Mouse (Mus musculus) splenic B cell, adult 2 months (primary cell): ENCODE data around the gene Ice1.
A peak's percentile ranks its signal among the peaks of the same experiment; 100 is the strongest.

ENCODE experiments used
- DNase-seq: peaks from one replicate; pipeline ENCODE4 v3.0.0-alpha.2; 2011; ENCODE audit warnings: low read depth, low spot score
- H3K27me3 ChIP-seq: 2 replicates; pipeline ENCODE4 v1.6.1; 2012; ENCODE audit warnings: mild to moderate bottlenecking, low read length, moderate library complexity, mixed read lengths; ENCODE audit not compliant: control insufficient read depth, poor library complexity, insufficient read depth, severe bottlenecking
- H3K36me3 ChIP-seq: 2 replicates; pipeline ENCODE4 v1.6.1; 2012; ENCODE audit warnings: mild to moderate bottlenecking, low read length, moderate library complexity, mixed read lengths; ENCODE audit not compliant: control insufficient read depth, poor library complexity, insufficient read depth, severe bottlenecking

Gene Ice1

GRCm38 (mm10) chr13:70653457-70653856 is 16.0 kb upstream of the Ice1 start:
- Histone ChIP-seq H3K36me3 (no peaks in the 10 kb centered on the region), H3K27me3 (no peaks in the 10 kb centered on the region)
- no peak for DNase-seq

- Histone ChIP-seq H3K27me3 (no peaks in the 10 kb centered on the region), H3K36me3 (no peaks in the 10 kb centered on the region)
- no peak for DNase-seq
These were observed 12.6 kb upstream of the Ice1 start for GRCm38 (mm10) chr13:70650011-70650436.

- no peaks in the 10 kb centered on the region for H3K36me3 ChIP-seq
- DNase-seq = no peak
- no peaks in the 10 kb centered on the region for H3K27me3 ChIP-seq
These were observed 8.6 kb upstream of the Ice1 start for GRCm38 (mm10) chr13:70645968-70646505.

- no peaks in the 10 kb centered on the region for H3K27me3 ChIP-seq
- no peak for DNase-seq
- no peaks in the 10 kb centered on the region for H3K36me3 ChIP-seq
These were observed 6.6 kb upstream of the Ice1 start for GRCm38 (mm10) chr13:70644083-70644462.

GRCm38 (mm10) chr13:70643408-70644082 is 6.1 kb upstream of the Ice1 start:
- H3K27me3 ChIP-seq = no peaks in the 10 kb centered on the region
- no peaks in the 10 kb centered on the region for H3K36me3 ChIP-seq
- DNase-seq = peak; percentile 76

GRCm38 (mm10) chr13:70641941-70642340 is 4.5 kb upstream of the Ice1 start:
- DNase-seq = no peak
- Histone ChIP-seq H3K36me3 (no peaks in the 10 kb centered on the region), H3K27me3 (no peaks in the 10 kb centered on the region)

GRCm38 (mm10) chr13:70641381-70641780 is 3.9 kb upstream of the Ice1 start:
- DNase-seq = no peak
- Histone ChIP-seq H3K27me3 (no peaks in the 10 kb centered on the region), H3K36me3 (no peaks in the 10 kb centered on the region)

- DNase-seq = no peak
- Histone ChIP-seq H3K27me3 (no peaks in the 10 kb centered on the region), H3K36me3 (no peaks in the 10 kb centered on the region)
These were observed 2.2 kb upstream of the Ice1 start for GRCm38 (mm10) chr13:70639639-70640038.

- peak; percentile 89 for DNase-seq
- Histone ChIP-seq H3K27me3 (no peaks in the 10 kb centered on the region), H3K36me3 (no peaks in the 10 kb centered on the region)
These were observed 343 bp upstream of the Ice1 start for GRCm38 (mm10) chr13:70637662-70638291.

- Histone ChIP-seq H3K36me3 (no peaks in the 10 kb centered on the region), H3K27me3 (no peaks in the 10 kb centered on the region)
- no peak for DNase-seq
These were observed 728 bp downstream of the Ice1 start for GRCm38 (mm10) chr13:70636706-70637105.

- Histone ChIP-seq H3K36me3 (no peaks in the 10 kb centered on the region), H3K27me3 (no peaks in the 10 kb centered on the region)
- no peak for DNase-seq
These were observed 1.8 kb downstream of the Ice1 start for GRCm38 (mm10) chr13:70635591-70635990.

GRCm38 (mm10) chr13:70626416-70626815 is 11.0 kb downstream of the Ice1 start:
- no peaks in the 10 kb centered on the region for H3K27me3 ChIP-seq
- no peak for DNase-seq

GRCm38 (mm10) chr13:70625665-70626064 is 11.8 kb downstream of the Ice1 start:
- no peak for DNase-seq
- Histone ChIP-seq H3K27me3 (no peaks in the 10 kb centered on the region), H3K36me3 (peaks cover 4% of the 10 kb centered on the region; the same call in 1 of the 2 replicates)

More at GRCm38 (mm10) chr13:70626416-70626815, 11.0 kb downstream of the Ice1 start:
- peaks cover 1% of the 10 kb centered on the region; the same call in 1 of the 2 replicates for H3K36me3 ChIP-seq

- no peak for DNase-seq
- peaks cover 8% of the 10 kb centered on the region for H3K36me3 ChIP-seq
These were observed 13.0 kb downstream of the Ice1 start for GRCm38 (mm10) chr13:70624445-70624844.

GRCm38 (mm10) chr13:70622461-70623057 is 14.9 kb downstream of the Ice1 start:
- peaks cover 14% of the 10 kb centered on the region for H3K36me3 ChIP-seq
- DNase-seq = no peak
- no peaks in the 10 kb centered on the region; the same call in 1 of the 2 replicates for H3K27me3 ChIP-seq

More at GRCm38 (mm10) chr13:70624445-70624844, 13.0 kb downstream of the Ice1 start:
- no peaks in the 10 kb centered on the region for H3K27me3 ChIP-seq
